Mouse (Mus musculus) cerebellum, adult 2 months (tissue): ENCODE data around the gene Iffo2. TPM values are rescaled to one million over a fixed set of nuclear protein-coding genes. Genes with fewer than 3 reads are reported as not detected.

ENCODE experiments used
- DNase-seq, 2 experiments: peaks; one replicate each; pipeline ENCODE4 v3.0.0; 2021
- H3K27ac ChIP-seq: fragments of 200-500 bp; 2 replicates; pipeline ENCODE4 v1.5.1; 2012; ENCODE audit warnings: low read length, control low read depth, inconsistent platforms; ENCODE audit not compliant: insufficient read depth
- H3K27me3 ChIP-seq: fragments of 200-500 bp; 2 replicates; pipeline ENCODE4 v1.6.1; 2012; ENCODE audit warnings: inconsistent platforms, mild to moderate bottlenecking, low read length, moderate library complexity; ENCODE audit not compliant: control insufficient read depth, insufficient read depth
- H3K4me1 ChIP-seq: fragments of 200-500 bp; 2 replicates; pipeline ENCODE4 v1.6.1; 2011; ENCODE audit warnings: low read length; ENCODE audit not compliant: control insufficient read depth, insufficient read depth
- H3K4me3 ChIP-seq: fragments of 200-500 bp; replicated peaks from 2 replicates; pipeline ENCODE3; 2011; ENCODE audit warnings: mild to moderate bottlenecking, low read depth, low read length, control low read depth; ENCODE audit not compliant: insufficient read depth
- CTCF ChIP-seq: fragments of 200-500 bp; IDR thresholded peaks from 2 replicates; pipeline ENCODE4 v1.5.1; 2011; ENCODE audit warnings: low read depth, mild to moderate bottlenecking, control low read depth, low read length, moderate library complexity, borderline replicate concordance; ENCODE audit not compliant: insufficient read depth
- POLR2A ChIP-seq: fragments of 200-500 bp; IDR thresholded peaks from 2 replicates; pipeline ENCODE4 v1.6.1; 2011; ENCODE audit warnings: low read length, control low read depth, borderline replicate concordance; ENCODE audit not compliant: insufficient read depth
- WGBS: fragments of 180-500 bp; shearing (Covaris S2); methylation state at CpG from one replicate; pipeline ENCODE4 v1.1.7; 2018; 5-methylcytosine and 5-hydroxymethylcytosine counted together
- polyA plus RNA-seq: library from polyadenylated mRNA; depleted of rRNA; stranded (reverse); fragments of >200 nt; gene quantifications from 2 replicates; pipeline ENCODE4 v1.2.3, GENCODE M21; 2012

Gene Iffo2
- polyA plus RNA-seq, 1 experiment, result 19.1 TPM

GRCm38 (mm10) chr4:139602357-139603244 lies 72.3 kb downstream of the Iffo2 start, which contains the start of gene Gm21969:
Gm21969 (plus strand) TSS chr4:139603186.
- Histone ChIP-seq H3K27ac (no peak within 1 kb of the TSS), H3K4me1 (peaks cover 44% of the 10 kb centered on the region), H3K27me3 (no peaks in the 10 kb centered on the region), H3K4me3 (no peak within 1 kb of the TSS)
- peak; percentile 86 for TF ChIP-seq CTCF
- no peak for TF ChIP-seq POLR2A
- WGBS, result 53% methylated on average over 14 of the region's 14 CpGs
- peak in 1 of 2 experiments; percentile 70 for DNase-seq

DNA sequence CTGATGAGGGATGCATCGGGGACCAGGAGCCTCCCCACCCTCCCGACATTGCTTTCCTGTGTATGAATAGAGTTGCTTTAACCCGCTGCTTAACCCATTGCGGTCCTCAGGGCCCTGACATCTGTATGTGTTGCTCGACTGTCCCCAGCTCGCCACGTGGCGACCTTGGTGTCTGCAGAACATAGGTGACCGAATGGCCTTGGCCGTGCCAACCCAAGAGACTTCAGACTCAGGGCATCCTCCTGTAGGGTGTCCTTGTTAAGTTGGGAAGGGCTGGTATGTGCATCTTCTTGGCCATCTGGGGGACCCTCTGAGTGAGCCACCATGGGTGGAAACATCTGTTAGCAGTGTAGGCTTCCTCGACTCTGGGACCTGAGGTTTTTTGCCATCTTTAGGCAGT lies 74.9 kb downstream of the Iffo2 start:
- H3K27me3 ChIP-seq, result no peaks in the 10 kb centered on the region
- no peak for DNase-seq
- WGBS, result 80% methylated on average over 11 of the region's 11 CpGs
- H3K4me3 ChIP-seq, result no peak overlapping the region
- no peak overlapping the region for H3K27ac ChIP-seq
- TF ChIP-seq CTCF, result no peak
- no peak for TF ChIP-seq POLR2A
- H3K4me1 ChIP-seq, result peaks cover 31% of the 10 kb centered on the region

DNA sequence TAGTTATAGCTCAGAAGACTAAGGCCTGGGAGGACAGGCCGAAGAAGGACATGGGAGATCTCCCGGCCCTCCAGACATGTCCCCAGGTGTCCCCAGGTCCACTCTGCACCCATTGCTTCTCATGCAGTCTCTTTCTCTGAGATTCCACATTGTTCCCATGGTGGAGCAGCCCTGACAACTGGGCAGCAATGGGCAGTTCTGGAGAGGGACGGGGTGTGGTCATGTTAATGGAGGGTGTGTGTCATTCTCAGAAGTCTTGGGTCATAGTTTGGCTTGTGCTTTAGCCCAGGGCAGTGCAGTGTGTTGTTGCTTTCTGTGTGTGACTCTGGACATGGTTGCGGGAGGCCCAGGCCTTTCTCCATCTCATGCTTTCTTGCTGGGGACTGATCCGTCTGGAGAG lies 76.4 kb downstream of the Iffo2 start:
- no peak for TF ChIP-seq CTCF
- TF ChIP-seq POLR2A, result no peak
- DNase-seq, result no peak
- H3K4me3 ChIP-seq, result no peak overlapping the region
- WGBS, result 94% methylated on average over 5 of the region's 5 CpGs
- H3K4me1 ChIP-seq, result peaks cover 29% of the 10 kb centered on the region
- H3K27ac ChIP-seq, result no peak overlapping the region
- no peaks in the 10 kb centered on the region for H3K27me3 ChIP-seq

DNA sequence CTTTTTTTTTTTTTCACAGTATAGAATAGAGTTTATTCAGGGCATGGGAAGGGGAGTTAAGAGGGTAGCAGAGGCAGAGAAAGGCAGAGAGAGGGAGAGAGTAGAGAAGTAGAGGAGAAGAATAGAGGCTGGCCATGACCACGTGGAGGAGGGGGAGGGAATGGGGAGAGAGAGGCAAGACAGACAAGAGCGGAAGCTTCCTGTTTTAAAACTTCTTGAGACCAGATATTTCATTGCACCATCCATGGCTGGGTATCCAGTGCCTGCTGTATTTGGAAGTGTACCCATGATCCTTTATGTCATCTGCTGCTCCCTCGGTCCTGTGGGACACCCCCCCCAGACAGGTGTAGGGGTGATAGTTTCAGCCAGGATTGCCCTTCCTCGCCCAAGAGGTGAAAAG lies 78.6 kb downstream of the Iffo2 start:
- Histone ChIP-seq H3K27me3 (no peaks in the 10 kb centered on the region), H3K27ac (no peak overlapping the region), H3K4me1 (peaks cover 15% of the 10 kb centered on the region), H3K4me3 (no peak overlapping the region)
- no peak for DNase-seq
- TF ChIP-seq POLR2A (no peak), CTCF (no peak)
- 62% methylated on average over 4 of the region's 4 CpGs for WGBS

DNA sequence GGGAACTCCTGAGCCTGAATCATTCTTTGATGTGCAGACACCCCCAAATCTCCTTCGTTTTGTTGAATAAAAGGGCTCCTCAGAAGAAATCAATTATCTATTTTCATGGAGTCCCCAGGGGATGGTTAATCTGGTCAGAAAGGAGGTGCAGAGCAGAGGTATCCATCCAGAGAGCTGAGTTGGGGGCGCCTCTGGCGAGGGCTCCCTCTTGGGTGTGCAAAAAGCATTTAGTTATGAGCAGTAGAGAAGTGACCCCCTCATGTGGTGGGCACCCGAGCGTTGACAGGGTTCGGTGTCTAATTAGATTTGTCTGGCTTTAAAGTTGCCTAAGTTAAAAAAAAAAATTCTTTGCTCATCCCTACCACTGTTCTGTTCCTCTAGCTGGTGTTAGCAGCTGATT lies 80.6 kb downstream of the Iffo2 start:
- 55% methylated on average over 6 of the region's 6 CpGs for WGBS
- Histone ChIP-seq H3K27me3 (no peaks in the 10 kb centered on the region), H3K27ac (no peak overlapping the region), H3K4me3 (no peak overlapping the region), H3K4me1 (peaks cover 15% of the 10 kb centered on the region)
- no peak for TF ChIP-seq POLR2A
- TF ChIP-seq CTCF, result no peak
- no peak for DNase-seq

GRCm38 (mm10) chr4:139611542-139611953 lies 81.2 kb downstream of the Iffo2 start:
- TF ChIP-seq CTCF (peak; percentile 88), POLR2A (no peak)
- H3K27ac ChIP-seq, result no peak overlapping the region
- peak; percentile 68 to 84 for DNase-seq

GRCm38 (mm10) chr4:139614524-139615260 lies 84.3 kb downstream of the Iffo2 start:
- no peak for DNase-seq
- TF ChIP-seq CTCF (no peak), POLR2A (no peak)
- 87% methylated on average over 21 of the region's 21 CpGs for WGBS

More at GRCm38 (mm10) chr4:139611542-139611953, 81.2 kb downstream of the Iffo2 start:
- Histone ChIP-seq H3K27me3 (no peaks in the 10 kb centered on the region), H3K4me1 (peaks cover 15% of the 10 kb centered on the region), H3K4me3 (no peak overlapping the region)
- 6% methylated on average over 10 of the region's 10 CpGs for WGBS

GRCm38 (mm10) chr4:139616276-139617000 lies 86.1 kb downstream of the Iffo2 start:
- WGBS, result 42% methylated on average over 24 of the region's 24 CpGs
- H3K4me3 ChIP-seq, result no peak overlapping the region
- no peak overlapping the region for H3K27ac ChIP-seq
- DNase-seq, result no peak
- peaks cover 2% of the 10 kb centered on the region; the same call in 1 of the 2 replicates for H3K4me1 ChIP-seq
- TF ChIP-seq CTCF (no peak), POLR2A (no peak)
- no peaks in the 10 kb centered on the region for H3K27me3 ChIP-seq

More at GRCm38 (mm10) chr4:139614524-139615260, 84.3 kb downstream of the Iffo2 start:
- Histone ChIP-seq H3K27me3 (no peaks in the 10 kb centered on the region), H3K27ac (no peak overlapping the region), H3K4me1 (peaks cover 3% of the 10 kb centered on the region; the same call in 1 of the 2 replicates), H3K4me3 (no peak overlapping the region)
